Mouse (Mus musculus): ENCODE results near the gene Spi1. TPM values are rescaled to one million over a fixed set of nuclear protein-coding genes. Genes with fewer than 3 reads are reported as not detected.
A peak's percentile ranks its signal among the peaks of the same experiment; 100 is the strongest.

The Spi1 gene
- total RNA-seq, 1 experiment, result 0.31 TPM

- H3K36me3 ChIP-seq (ENCODE audit: control insufficient read depth, insufficient read depth, low read length, poor library complexity, severe bottlenecking), result no peaks in the 10 kb centered on the region
- H3K9me3 ChIP-seq (ENCODE audit: control insufficient read depth, insufficient read depth, low read depth, low read length), result no peaks in the 10 kb centered on the region
- in situ Hi-C loops (cut with MboI; ENCODE audit: low sequenced_read_pairs in 2 of 2, unreplicated experiment in 2 of 2), result loop anchor here in 1 of 2 experiments (25.0 kb wide), 1 partner anchor 386 kb away; no protein-coding TSS in a partner anchor
- no peak overlapping the region for H3K4me3 ChIP-seq (ENCODE audit: insufficient read depth in 1 of 2, low read depth in 1 of 2, low read length in 2 of 2, poor library complexity in 1 of 2, severe bottlenecking in 1 of 2)
- peak; percentile 91 for DNase-seq (ENCODE audit: low read depth, low spot score)
- no peak overlapping the region for H3K9ac ChIP-seq (ENCODE audit: insufficient read depth, low read depth, low read length, poor library complexity, severe bottlenecking)
- no peak for TF ChIP-seq HCFC1 (IDR thresholded peaks at IDR 0.05; ENCODE audit: borderline replicate concordance, insufficient read depth, low read length)
- no peak for TF ChIP-seq MAFK (IDR thresholded peaks at IDR 0.05; ENCODE audit: insufficient read depth, low read depth, low read length)
- peak; percentile 88 for TF ChIP-seq ZC3H11A (IDR thresholded peaks at IDR 0.05; ENCODE audit: borderline replicate concordance, low read depth, low read length)
- H3K27ac ChIP-seq (ENCODE audit: insufficient read depth, low read depth, low read length, poor library complexity, severe bottlenecking), result no peak overlapping the region
- peaks cover 0 to 5% of the 10 kb centered on the region in 2 experiments; a peak in 2 of 4 replicates for H3K4me1 ChIP-seq (ENCODE audit: control insufficient read depth in 2 of 2, insufficient read depth in 2 of 2, low read length in 2 of 2, poor library complexity in 1 of 2)
Observed at GRCm38 (mm10) chr2:91101124-91101740, 19.0 kb downstream of the Spi1 start.

GRCm38 (mm10) chr2:91108156-91108555, 26.0 kb downstream of the Spi1 start:
- no peaks in the 10 kb centered on the region for H3K9me3 ChIP-seq (ENCODE audit: control insufficient read depth, insufficient read depth, low read depth, low read length)
- no peak for TF ChIP-seq ZNF384 (IDR thresholded peaks at IDR 0.05; ENCODE audit: low read depth, low read length)
- TF ChIP-seq HCFC1 (IDR thresholded peaks at IDR 0.05; ENCODE audit: borderline replicate concordance, insufficient read depth, low read length), result no peak
- TF ChIP-seq CHD2 (IDR thresholded peaks at IDR 0.05; ENCODE audit: low read depth, low read length), result no peak
- TF ChIP-seq MAFK (IDR thresholded peaks at IDR 0.05; ENCODE audit: insufficient read depth, low read depth, low read length), result no peak
- TF ChIP-seq ZC3H11A (IDR thresholded peaks at IDR 0.05; ENCODE audit: borderline replicate concordance, low read depth, low read length), result no peak
- no peak for DNase-seq (ENCODE audit: low read depth, low spot score)
- no peak overlapping the region for H3K27ac ChIP-seq (ENCODE audit: insufficient read depth, low read depth, low read length, poor library complexity, severe bottlenecking)
- no peak overlapping the region for H3K9ac ChIP-seq (ENCODE audit: insufficient read depth, low read depth, low read length, poor library complexity, severe bottlenecking)
- in situ Hi-C loops (cut with MboI; ENCODE audit: low sequenced_read_pairs in 2 of 2, unreplicated experiment in 2 of 2), result loop anchor here in 1 of 2 experiments (25.0 kb wide), 1 partner anchor 379 kb away; no protein-coding TSS in a partner anchor
- H3K4me1 ChIP-seq (ENCODE audit: control insufficient read depth in 2 of 2, insufficient read depth in 2 of 2, low read length in 2 of 2, poor library complexity in 1 of 2), result peaks cover 0 to 5% of the 10 kb centered on the region in 2 experiments; a peak in 2 of 4 replicates
- no peak overlapping the region for H3K4me3 ChIP-seq (ENCODE audit: insufficient read depth in 1 of 2, low read depth in 1 of 2, low read length in 2 of 2, poor library complexity in 1 of 2, severe bottlenecking in 1 of 2)
- no peaks in the 10 kb centered on the region for H3K36me3 ChIP-seq (ENCODE audit: control insufficient read depth, insufficient read depth, low read length, poor library complexity, severe bottlenecking)

GRCm38 (mm10) chr2:91109241-91109640, 27.1 kb downstream of the Spi1 start:
- Histone ChIP-seq H3K9ac (ENCODE audit: insufficient read depth, low read depth, low read length, poor library complexity, severe bottlenecking) (no peak overlapping the region), H3K4me1 (ENCODE audit: control insufficient read depth in 2 of 2, insufficient read depth in 2 of 2, low read length in 2 of 2, poor library complexity in 1 of 2) (peaks cover 0 to 9% of the 10 kb centered on the region in 2 experiments; a peak in 2 of 4 replicates), H3K27ac (ENCODE audit: insufficient read depth, low read depth, low read length, poor library complexity, severe bottlenecking) (no peak overlapping the region), H3K4me3 (ENCODE audit: insufficient read depth in 1 of 2, low read depth in 1 of 2, low read length in 2 of 2, poor library complexity in 1 of 2, severe bottlenecking in 1 of 2) (no peak overlapping the region), H3K36me3 (ENCODE audit: control insufficient read depth, insufficient read depth, low read length, poor library complexity, severe bottlenecking) (no peaks in the 10 kb centered on the region), H3K9me3 (ENCODE audit: control insufficient read depth, insufficient read depth, low read depth, low read length) (no peaks in the 10 kb centered on the region)
- TF ChIP-seq ZC3H11A (IDR thresholded peaks at IDR 0.05; ENCODE audit: borderline replicate concordance, low read depth, low read length) (no peak), MAFK (IDR thresholded peaks at IDR 0.05; ENCODE audit: insufficient read depth, low read depth, low read length) (no peak), CHD2 (IDR thresholded peaks at IDR 0.05; ENCODE audit: low read depth, low read length) (no peak), ZNF384 (IDR thresholded peaks at IDR 0.05; ENCODE audit: low read depth, low read length) (no peak), HCFC1 (IDR thresholded peaks at IDR 0.05; ENCODE audit: borderline replicate concordance, insufficient read depth, low read length) (no peak)
- in situ Hi-C loops (cut with MboI; ENCODE audit: low sequenced_read_pairs in 2 of 2, unreplicated experiment in 2 of 2), result loop anchor here in 1 of 2 experiments (25.0 kb wide), 1 partner anchor 378 kb away; no protein-coding TSS in a partner anchor
- DNase-seq (ENCODE audit: low read depth, low spot score), result no peak

GRCm38 (mm10) chr2:91109807-91110385, 27.7 kb downstream of the Spi1 start:
- Histone ChIP-seq H3K36me3 (ENCODE audit: control insufficient read depth, insufficient read depth, low read length, poor library complexity, severe bottlenecking) (no peaks in the 10 kb centered on the region), H3K27ac (ENCODE audit: insufficient read depth, low read depth, low read length, poor library complexity, severe bottlenecking) (no peak overlapping the region), H3K9me3 (ENCODE audit: control insufficient read depth, insufficient read depth, low read depth, low read length) (no peaks in the 10 kb centered on the region), H3K4me1 (ENCODE audit: control insufficient read depth in 2 of 2, insufficient read depth in 2 of 2, low read length in 2 of 2, poor library complexity in 1 of 2) (peaks cover 0 to 9% of the 10 kb centered on the region in 2 experiments; a peak in 2 of 4 replicates), H3K4me3 (ENCODE audit: insufficient read depth in 1 of 2, low read depth in 1 of 2, low read length in 2 of 2, poor library complexity in 1 of 2, severe bottlenecking in 1 of 2) (no peak overlapping the region), H3K9ac (ENCODE audit: insufficient read depth, low read depth, low read length, poor library complexity, severe bottlenecking) (no peak overlapping the region)
- no peak for DNase-seq (ENCODE audit: low read depth, low spot score)
- in situ Hi-C loops (cut with MboI; ENCODE audit: low sequenced_read_pairs in 2 of 2, unreplicated experiment in 2 of 2), result loop anchor here in 1 of 2 experiments (10.0 to 25.0 kb wide), 2 partner anchors 125 to 377 kb away; partner anchors contain the start of gene Ddb2
- TF ChIP-seq ZC3H11A (IDR thresholded peaks at IDR 0.05; ENCODE audit: borderline replicate concordance, low read depth, low read length) (no peak), ZNF384 (IDR thresholded peaks at IDR 0.05; ENCODE audit: low read depth, low read length) (no peak), MAFK (IDR thresholded peaks at IDR 0.05; ENCODE audit: insufficient read depth, low read depth, low read length) (no peak), HCFC1 (IDR thresholded peaks at IDR 0.05; ENCODE audit: borderline replicate concordance, insufficient read depth, low read length) (no peak)

Data from ES-E14 (cell line).